Mouse (Mus musculus): ENCODE measurements around the gene Tbc1d23.

- TF ChIP-seq CTCF (IDR thresholded peaks at IDR 0.05; ENCODE audit: extremely low read depth, insufficient read length, insufficient replicate concordance, low read depth, low read length) (no peak), POLR2A (IDR thresholded peaks at IDR 0.05; ENCODE audit: low read depth, low read length) (no peak)
These were observed 34.0 kb downstream of the Tbc1d23 start for GRCm38 (mm10) chr16:57197281-57197680.

Data from small intestine, adult 2 months (tissue).